Mouse (Mus musculus) ES-E14 (cell line): ENCODE data around the gene Hspbap1. TPM values are rescaled to one million over a fixed set of nuclear protein-coding genes. Genes with fewer than 3 reads are reported as not detected.

Source experiments
- DNase-seq: peaks from one replicate; pipeline ENCODE4 v3.0.0-alpha.2; 2013; ENCODE audit warnings: low read depth, low spot score
- H3K27ac ChIP-seq: 2 replicates; pipeline ENCODE4 v1.5.1; 2012; ENCODE audit warnings: low read depth, mild to moderate bottlenecking, low read length, moderate library complexity, mixed read lengths; ENCODE audit not compliant: poor library complexity, insufficient read depth, severe bottlenecking
- H3K36me3 ChIP-seq: 2 replicates; pipeline ENCODE4 v1.6.1; 2012; ENCODE audit warnings: mild to moderate bottlenecking, low read length, moderate library complexity, mixed read lengths; ENCODE audit not compliant: control insufficient read depth, poor library complexity, insufficient read depth, severe bottlenecking
- H3K4me1 ChIP-seq, 2 experiments: fragments of 150-350 bp in 1 of 2; sonication (generic) in 1 of 2; 2 replicates each; pipeline ENCODE4 v1.6.1; 2012; ENCODE audit warnings: low read length in 2 of 2, mild to moderate bottlenecking in 1 of 2, mixed read lengths in 1 of 2; ENCODE audit not compliant: control insufficient read depth in 2 of 2, insufficient read depth in 2 of 2, poor library complexity in 1 of 2
- H3K4me3 ChIP-seq, 2 experiments: fragments of 150-350 bp in 1 of 2; sonication (generic) in 1 of 2; 2 replicates each; pipeline ENCODE4 v1.5.1; 2012; ENCODE audit warnings: low read length in 2 of 2, low read depth in 1 of 2, mild to moderate bottlenecking in 1 of 2, mixed read lengths in 1 of 2; ENCODE audit not compliant: insufficient read depth in 1 of 2, poor library complexity in 1 of 2, severe bottlenecking in 1 of 2
- H3K9ac ChIP-seq: 2 replicates; pipeline ENCODE4 v1.6.1; 2012; ENCODE audit warnings: low read depth, mild to moderate bottlenecking, low read length, mixed read lengths; ENCODE audit not compliant: poor library complexity, insufficient read depth, severe bottlenecking
- H3K9me3 ChIP-seq: fragments of 150-350 bp; sonication (generic); 2 replicates; pipeline ENCODE4 v1.6.1; 2012; ENCODE audit warnings: low read depth, mild to moderate bottlenecking, low read length; ENCODE audit not compliant: control insufficient read depth, insufficient read depth
- CHD2 ChIP-seq: IDR thresholded peaks from 2 replicates; pipeline ENCODE4 v1.6.1; 2014; ENCODE audit warnings: mild to moderate bottlenecking, low read depth, low read length, inconsistent platforms
- HCFC1 ChIP-seq: IDR thresholded peaks from 2 replicates; pipeline ENCODE4 v1.6.1; 2012; ENCODE audit warnings: low read length, inconsistent platforms, borderline replicate concordance; ENCODE audit not compliant: insufficient read depth
- MAFK ChIP-seq: IDR thresholded peaks from 2 replicates; pipeline ENCODE4 v1.6.1; 2014; ENCODE audit warnings: mild to moderate bottlenecking, low read depth, low read length, inconsistent platforms; ENCODE audit not compliant: insufficient read depth
- ZC3H11A ChIP-seq: IDR thresholded peaks from 2 replicates; pipeline ENCODE4 v1.6.1; 2012; ENCODE audit warnings: low read depth, mild to moderate bottlenecking, inconsistent platforms, low read length, borderline replicate concordance
- ZNF384 ChIP-seq: IDR thresholded peaks from 2 replicates; pipeline ENCODE4 v1.6.1; 2012; ENCODE audit warnings: low read depth, low read length, inconsistent platforms
- in situ Hi-C, 2 experiments: fragments of 600-800 bp; cut with MboI; formaldehyde crosslinking; loops; one replicate each; pipeline ENCODE4 v1.15.1; 2025; ENCODE audit warnings: low sequenced_read_pairs in 2 of 2, inconsistent platforms in 1 of 2; ENCODE audit not compliant: unreplicated experiment in 2 of 2
- total RNA-seq: library from RNA; depleted of rRNA; stranded (reverse); fragments of 300-350 nt; gene quantifications from 2 replicates; pipeline ENCODE4 v1.2.3, GENCODE M21; 2012

The Hspbap1 gene
- total RNA-seq, 1 experiment = 73.5 TPM

- in situ Hi-C loops = no loop called here
These were observed 90.1 kb downstream of the Hspbap1 start for GRCm38 (mm10) chr16:35860236-35860635.

GRCm38 (mm10) chr16:35862057-35862456, 91.9 kb downstream of the Hspbap1 start:
- DNase-seq = no peak
- Histone ChIP-seq H3K27ac (no peak overlapping the region), H3K36me3 (no peaks in the 10 kb centered on the region), H3K9ac (no peak overlapping the region), H3K9me3 (no peaks in the 10 kb centered on the region), H3K4me3 (no peak overlapping the region), H3K4me1 (peaks cover 4 to 9% of the 10 kb centered on the region in 2 experiments; a peak in 2 of 4 replicates)
- no peak for TF ChIP-seq MAFK
- no peak for TF ChIP-seq CHD2
- TF ChIP-seq ZNF384 = no peak
- TF ChIP-seq HCFC1 = no peak
- no peak for TF ChIP-seq ZC3H11A
- in situ Hi-C loops = no loop called here

More at GRCm38 (mm10) chr16:35860236-35860635, 90.1 kb downstream of the Hspbap1 start:
- TF ChIP-seq ZC3H11A (no peak), ZNF384 (no peak), CHD2 (no peak), MAFK (no peak), HCFC1 (no peak)
- Histone ChIP-seq H3K27ac (no peak overlapping the region), H3K9ac (no peak overlapping the region), H3K4me1 (peaks cover 4 to 9% of the 10 kb centered on the region in 2 experiments; a peak in 2 of 4 replicates), H3K36me3 (no peaks in the 10 kb centered on the region), H3K9me3 (no peaks in the 10 kb centered on the region), H3K4me3 (no peak overlapping the region)
- DNase-seq = no peak

GRCm38 (mm10) chr16:35867726-35868125, 97.6 kb downstream of the Hspbap1 start:
- DNase-seq = peak; percentile 47
- no peak overlapping the region; the same call in 1 of the 2 replicates for H3K9ac ChIP-seq

GRCm38 (mm10) chr16:35869126-35869525, 99.0 kb downstream of the Hspbap1 start:
- Histone ChIP-seq H3K9me3 (no peaks in the 10 kb centered on the region), H3K36me3 (no peaks in the 10 kb centered on the region), H3K9ac (no peak overlapping the region), H3K4me3 (no peak overlapping the region), H3K27ac (peak overlapping the region; percentile 76; the same call in 1 of the 2 replicates), H3K4me1 (peaks cover 13 to 15% of the 10 kb centered on the region in 2 experiments)
- DNase-seq = no peak
- in situ Hi-C loops = no loop called here
- no peak for TF ChIP-seq ZC3H11A
- TF ChIP-seq MAFK = no peak

More at GRCm38 (mm10) chr16:35867726-35868125, 97.6 kb downstream of the Hspbap1 start:
- no peak overlapping the region for H3K4me3 ChIP-seq
- H3K27ac ChIP-seq = no peak overlapping the region; the same call in 1 of the 2 replicates
- TF ChIP-seq CHD2 (no peak), ZC3H11A (no peak), HCFC1 (no peak), ZNF384 (no peak), MAFK (no peak)
- H3K4me1 ChIP-seq = peaks cover 13 to 15% of the 10 kb centered on the region in 2 experiments
- in situ Hi-C loops = no loop called here
- no peaks in the 10 kb centered on the region for H3K36me3 ChIP-seq
- H3K9me3 ChIP-seq = no peaks in the 10 kb centered on the region

- TF ChIP-seq ZC3H11A (no peak), HCFC1 (no peak), MAFK (no peak), ZNF384 (no peak), CHD2 (no peak)
- Histone ChIP-seq H3K9ac (no peak overlapping the region), H3K9me3 (no peaks in the 10 kb centered on the region), H3K4me3 (no peak overlapping the region), H3K36me3 (no peaks in the 10 kb centered on the region), H3K27ac (peak overlapping the region; percentile 76; the same call in 1 of the 2 replicates), H3K4me1 (peaks cover 13 to 15% of the 10 kb centered on the region in 2 experiments)
- DNase-seq = no peak
- in situ Hi-C loops = no loop called here
These were observed 99.5 kb downstream of the Hspbap1 start for GRCm38 (mm10) chr16:35869656-35870055.
